Mouse (Mus musculus) T-helper 1 cell (primary cell): ENCODE results near the gene Ntn1.

ENCODE experiments used
- in situ Hi-C: fragments of 300-600 bp; cut with MboI, MseI; formaldehyde crosslinking; loops from one replicate; pipeline ENCODE4 v1.15.1; 2025; ENCODE audit warnings: high pct_unique_total_duplicates

The Ntn1 gene

GRCm38 (mm10) chr11:68339856-68340255, 60.8 kb downstream of the Ntn1 start:
- in situ Hi-C loops, result loop anchor here (25.0 kb wide), 1 partner anchor 928 kb away; no protein-coding TSS in a partner anchor

GRCm38 (mm10) chr11:68339331-68339730, 61.3 kb downstream of the Ntn1 start:
- in situ Hi-C loops, result loop anchor here (25.0 kb wide), 1 partner anchor 927 kb away; no protein-coding TSS in a partner anchor

DNA sequence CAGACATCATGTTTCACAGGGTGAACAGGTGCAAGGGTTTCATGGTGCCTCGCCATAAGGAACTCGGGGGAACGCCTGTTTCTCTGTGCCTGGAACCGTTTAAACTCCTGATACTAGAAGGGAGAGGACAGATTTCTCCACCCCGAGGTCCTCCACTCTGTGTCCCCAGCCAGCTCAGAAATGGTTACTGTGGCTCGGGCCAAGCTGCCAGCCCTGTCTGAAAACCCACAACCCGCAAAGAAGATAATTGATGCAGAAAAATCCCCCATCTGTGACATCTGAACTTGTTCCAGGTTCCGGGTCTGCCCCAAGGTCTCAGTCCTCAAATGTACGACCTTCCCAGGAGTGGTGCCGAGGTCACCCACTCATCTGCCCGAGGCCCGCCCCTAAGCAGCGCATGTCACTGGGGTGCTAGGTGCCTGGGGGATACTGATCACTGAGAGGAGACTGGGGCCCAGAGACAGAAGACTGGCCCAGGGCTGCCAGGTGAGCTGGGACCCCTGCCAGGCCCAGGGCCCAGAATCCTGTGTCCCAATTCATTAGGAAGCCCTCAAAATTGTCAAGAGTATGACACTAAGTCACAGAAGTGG, 68.9 kb downstream of the Ntn1 start:
- in situ Hi-C loops, result loop anchor here (25.0 kb wide), 1 partner anchor 919 kb away; no protein-coding TSS in a partner anchor

DNA sequence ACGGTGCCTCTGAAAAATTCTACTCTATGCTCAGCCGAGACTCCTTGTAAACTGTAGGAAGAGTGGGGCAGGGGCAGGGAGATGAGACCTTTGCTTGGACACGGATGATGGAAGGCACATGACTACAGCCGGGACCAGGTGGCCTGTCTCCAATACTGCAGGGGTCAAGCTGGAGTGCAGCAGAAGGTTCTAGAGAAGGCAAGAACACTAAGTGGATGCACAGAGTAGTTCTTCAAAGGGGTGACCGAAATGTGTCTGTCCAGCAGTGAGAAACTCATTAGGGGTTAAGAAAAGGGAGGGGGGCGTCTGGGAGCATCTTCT, 69.5 kb downstream of the Ntn1 start:
- in situ Hi-C loops, result loop anchor here (25.0 kb wide), 1 partner anchor 919 kb away; no protein-coding TSS in a partner anchor

- in situ Hi-C loops, result loop anchor here (25.0 kb wide), 1 partner anchor 918 kb away; no protein-coding TSS in a partner anchor
Observed at GRCm38 (mm10) chr11:68330398-68331116, 70.1 kb downstream of the Ntn1 start.

DNA sequence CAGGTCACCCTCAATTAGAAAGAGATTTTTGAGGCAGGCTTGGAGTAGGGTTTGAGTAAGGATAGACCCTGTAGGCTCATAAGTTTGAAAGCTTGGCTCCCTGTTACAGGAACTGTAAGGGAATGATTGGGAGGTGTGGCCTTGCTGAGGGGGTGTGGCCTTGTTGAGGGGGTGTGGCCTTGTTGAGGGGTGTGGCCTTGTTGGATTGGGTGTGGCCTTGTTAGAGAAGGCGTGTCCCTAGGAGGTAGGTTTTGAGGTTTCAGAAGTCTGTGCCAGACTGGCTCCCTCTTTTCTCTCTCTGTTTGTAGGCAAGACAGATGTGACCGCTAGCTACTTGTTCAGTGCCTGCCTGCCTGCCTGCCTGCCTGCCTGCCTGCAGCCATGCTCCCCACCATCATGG, 75.8 kb downstream of the Ntn1 start:
- in situ Hi-C loops, result loop anchor here (25.0 kb wide), 1 partner anchor 913 kb away; no protein-coding TSS in a partner anchor

DNA sequence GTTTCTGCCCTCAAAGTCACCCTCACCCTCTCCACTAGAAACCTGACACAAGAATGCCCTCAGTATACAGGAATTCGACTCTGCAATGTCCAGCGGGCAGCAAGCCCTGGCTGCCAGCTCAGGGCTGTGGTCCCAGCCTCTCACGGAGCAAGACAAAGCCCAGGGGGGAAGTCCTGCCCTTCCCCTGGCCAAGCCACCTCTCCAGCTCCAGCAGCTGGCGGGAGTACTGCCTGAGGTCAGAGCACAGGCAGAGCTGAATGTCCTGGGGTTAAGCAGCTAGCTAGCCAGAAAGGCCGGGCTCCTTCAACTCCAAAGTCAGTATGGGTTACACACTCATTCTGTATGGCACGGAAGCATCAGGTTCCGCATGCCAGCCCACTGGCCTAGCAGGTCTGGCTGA, 79.2 kb downstream of the Ntn1 start:
- in situ Hi-C loops, result no loop called here

DNA sequence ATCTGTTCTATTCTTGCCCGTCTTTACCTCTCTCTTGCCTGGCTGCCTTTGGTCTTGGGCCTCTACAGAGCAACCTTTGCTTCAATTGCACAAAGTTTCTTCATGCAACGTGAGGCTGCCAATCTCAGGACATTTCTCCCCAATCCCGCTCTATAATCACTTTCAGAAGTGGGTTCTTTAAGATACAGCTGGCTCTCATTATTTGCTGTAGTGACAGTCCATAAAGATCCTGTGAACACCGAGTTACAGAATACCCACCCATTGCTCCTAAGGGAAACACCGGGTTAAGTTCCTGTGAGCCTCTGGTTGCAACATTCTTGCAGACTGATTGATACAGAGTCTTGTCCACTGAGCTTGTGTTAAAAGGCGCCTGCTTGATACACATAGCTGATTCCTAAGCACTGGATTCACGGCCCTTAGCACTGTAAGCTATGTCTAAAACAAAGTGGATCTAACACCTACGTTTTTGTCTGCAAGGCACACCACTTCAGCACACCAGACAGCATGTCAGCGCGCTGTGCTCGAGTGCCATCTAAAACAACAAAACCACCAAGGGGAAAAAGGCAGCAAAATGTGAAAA, 85.0 kb downstream of the Ntn1 start:
- in situ Hi-C loops, result no loop called here

DNA sequence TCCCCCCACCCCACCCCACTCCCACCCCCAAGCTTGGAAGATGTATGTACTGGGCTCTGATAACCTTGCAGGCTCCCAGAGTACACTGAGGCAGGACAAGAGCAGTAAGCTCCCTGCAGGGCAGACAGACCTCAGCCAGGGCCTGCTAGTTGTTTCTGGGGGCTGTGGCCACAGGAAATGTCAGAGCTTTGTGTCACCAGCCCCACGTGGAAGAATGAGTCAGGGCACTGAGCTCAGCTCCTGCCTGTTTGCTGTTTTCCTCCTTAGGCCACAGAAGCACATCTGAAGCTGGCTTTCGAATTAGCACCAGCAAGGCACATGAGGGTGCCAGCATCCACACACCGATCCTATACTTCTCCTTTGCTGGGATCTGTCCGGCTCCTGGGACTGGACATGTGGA, 86.8 kb downstream of the Ntn1 start:
- in situ Hi-C loops, result no loop called here

DNA sequence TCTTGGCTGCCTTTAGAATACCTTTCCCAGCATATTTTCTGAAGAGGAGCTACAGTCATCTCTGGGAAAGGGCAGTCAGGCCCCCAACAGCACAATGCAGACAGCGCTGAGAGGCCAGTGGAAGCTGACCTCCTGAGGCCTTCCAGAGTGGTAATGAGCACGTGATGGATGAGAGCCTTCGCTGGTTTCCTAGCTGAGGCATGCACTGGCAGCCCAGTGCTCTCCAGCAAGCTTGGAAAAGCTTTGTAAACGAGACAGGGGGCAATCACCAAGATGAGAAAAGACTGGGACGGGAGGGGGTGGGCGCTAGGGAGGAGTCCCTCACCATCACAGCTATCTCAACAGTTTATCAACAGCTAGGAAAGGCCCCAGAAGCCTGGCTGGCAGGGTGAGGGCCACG, 87.6 kb downstream of the Ntn1 start:
- in situ Hi-C loops, result no loop called here

GRCm38 (mm10) chr11:68308911-68309580, 91.6 kb downstream of the Ntn1 start:
- in situ Hi-C loops, result no loop called here

- in situ Hi-C loops, result no loop called here
Observed at GRCm38 (mm10) chr11:68305997-68306396, 94.6 kb downstream of the Ntn1 start.

GRCm38 (mm10) chr11:68302323-68302722, 98.3 kb downstream of the Ntn1 start:
- in situ Hi-C loops, result no loop called here

DNA sequence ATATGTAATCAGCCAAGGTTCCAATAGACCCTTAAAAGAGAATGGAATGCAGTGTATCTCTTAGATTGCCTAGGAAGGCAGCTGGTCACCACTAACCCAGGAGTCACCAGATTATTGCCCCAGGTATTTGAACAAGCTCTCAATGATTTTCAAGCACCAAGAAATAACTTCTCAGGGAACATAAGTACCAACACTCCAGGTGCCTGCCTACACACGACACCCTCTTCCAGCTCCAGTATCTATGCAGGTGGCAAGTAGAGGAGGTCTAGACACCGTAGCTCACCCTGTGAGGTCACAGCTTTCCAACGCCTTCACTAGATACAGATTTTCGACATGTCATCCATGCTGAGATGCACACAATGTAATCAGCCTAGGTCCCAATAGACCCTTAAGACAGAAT, 99.0 kb downstream of the Ntn1 start:
- in situ Hi-C loops, result no loop called here

GRCm38 (mm10) chr11:68295474-68295873, 105.1 kb downstream of the Ntn1 start:
- in situ Hi-C loops, result no loop called here

- in situ Hi-C loops, result no loop called here
Observed at GRCm38 (mm10) chr11:68290631-68291030, 110.0 kb downstream of the Ntn1 start.

DNA sequence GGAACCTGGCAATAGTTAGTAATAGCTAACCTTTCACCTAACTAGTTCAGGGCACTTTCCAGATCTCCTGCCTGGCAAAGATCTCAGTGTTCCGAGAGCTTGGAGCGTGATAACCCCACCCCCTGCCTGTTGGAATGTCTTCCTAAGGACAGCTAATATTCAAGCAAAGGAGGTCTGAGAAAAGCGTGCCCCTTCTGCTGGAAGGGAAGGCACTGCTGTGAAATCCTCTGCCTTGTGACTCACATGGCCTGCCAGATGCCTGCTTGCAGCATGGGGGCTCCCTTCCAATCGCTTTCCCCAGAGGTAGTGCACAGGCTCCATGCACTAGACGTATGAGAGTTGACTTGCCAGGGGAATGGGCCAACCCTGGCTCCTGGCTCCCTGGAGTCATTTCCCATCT, 113.3 kb downstream of the Ntn1 start:
- in situ Hi-C loops, result no loop called here

DNA sequence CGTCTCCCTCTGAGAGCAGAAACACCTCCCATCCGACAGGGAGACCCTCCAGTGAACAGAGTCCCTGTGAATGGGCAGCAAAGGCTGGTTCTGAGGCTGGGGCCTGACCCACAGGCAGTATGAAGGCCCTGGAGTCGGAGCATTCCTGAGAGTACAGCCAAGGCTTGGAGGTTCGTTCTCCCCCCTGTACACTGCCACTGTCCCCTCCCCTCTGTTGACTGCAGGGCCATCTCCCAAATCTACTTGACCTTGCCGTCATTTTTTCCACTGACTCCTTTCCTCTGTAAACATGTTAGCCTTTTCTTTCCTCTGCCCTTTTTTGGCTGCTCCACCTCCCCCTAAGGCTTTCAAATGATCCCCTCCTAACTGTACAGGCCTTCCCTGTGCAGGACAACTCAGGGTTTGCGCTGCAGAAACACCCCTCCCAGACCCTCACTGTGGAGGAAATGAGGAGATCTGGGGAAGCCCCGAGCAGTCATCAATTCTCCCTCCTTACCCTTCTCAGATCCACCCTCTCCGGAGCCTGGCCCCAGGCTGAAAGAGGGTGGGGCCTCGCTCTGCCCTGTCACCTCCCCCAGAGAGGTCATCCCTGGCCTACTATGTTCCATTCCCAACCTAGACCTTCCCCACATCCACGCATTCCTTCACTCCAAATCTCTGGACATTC, 114.3 kb downstream of the Ntn1 start:
- in situ Hi-C loops, result no loop called here

- in situ Hi-C loops, result no loop called here
Observed at GRCm38 (mm10) chr11:68285754-68286141, 114.9 kb downstream of the Ntn1 start.

DNA sequence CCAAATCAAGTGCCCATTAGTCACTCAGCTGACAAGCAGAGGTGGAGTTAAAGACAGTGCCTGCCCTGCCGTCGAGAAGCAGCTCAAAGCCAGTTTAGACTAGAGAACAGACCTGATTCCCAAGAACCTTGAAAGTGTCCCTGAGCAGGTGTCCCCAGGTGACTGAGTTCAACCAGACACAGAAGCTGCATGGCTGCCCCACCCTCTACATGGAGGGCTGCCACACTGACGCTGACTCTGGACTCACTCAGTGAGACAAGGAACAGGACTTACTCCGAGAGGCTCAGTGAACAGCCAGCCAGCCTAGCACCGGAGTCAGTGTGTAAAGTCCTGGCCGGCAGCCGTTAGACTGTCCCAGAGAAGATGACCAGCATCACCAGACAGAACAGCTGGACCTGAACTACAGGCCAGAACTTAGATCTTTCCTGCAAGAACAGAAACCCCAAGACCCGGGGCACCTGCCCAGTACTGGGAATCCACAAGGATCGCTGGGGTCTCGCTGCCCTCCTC, 120.6 kb downstream of the Ntn1 start:
- in situ Hi-C loops, result no loop called here

DNA sequence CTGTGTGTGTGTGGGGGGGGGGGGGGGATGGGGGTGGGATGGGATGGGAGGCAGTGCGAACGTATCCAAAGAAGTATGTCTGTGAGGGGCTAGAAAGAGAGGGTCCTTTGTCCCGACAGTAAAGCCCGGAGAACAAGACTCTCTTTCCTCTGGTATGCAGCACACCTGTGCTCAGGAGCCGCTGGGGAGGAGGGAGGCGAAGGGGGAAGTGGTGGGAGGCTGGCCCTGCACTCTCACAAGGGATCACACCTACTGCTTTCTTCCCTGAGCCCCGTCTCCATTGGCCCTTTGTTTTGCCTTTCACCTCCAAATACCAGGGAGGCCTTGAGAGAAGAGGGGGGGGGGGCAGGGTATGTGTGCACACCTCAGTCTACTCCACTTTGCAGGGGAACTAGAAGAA, 123.7 kb downstream of the Ntn1 start:
- in situ Hi-C loops, result no loop called here
